Mouse (Mus musculus) liver, embryonic 11.5 days (tissue): ENCODE measurements around the gene Il17ra. TPM values are rescaled to one million over a fixed set of nuclear protein-coding genes. Genes with fewer than 3 reads are reported as not detected.

Source experiments
- ATAC-seq: fragments of 200-750 bp; cut with Nextera tagmentation; replicated peaks from 2 replicates; pipeline ENCODE4 v1.8.0; 2017; ENCODE audit warnings: moderate number of reproducible peaks, mild to moderate bottlenecking, moderate TSS enrichment, moderate library complexity; ENCODE audit not compliant: low FRiP score
- DNase-seq: peaks from one replicate; pipeline ENCODE4 v3.0.0-alpha.2; 2017; ENCODE audit warnings: low spot score
- H3K27ac ChIP-seq: fragments of 300-500 bp; sonication (generic); 2 replicates; pipeline ENCODE4 v1.5.1; 2014; ENCODE audit warnings: mild to moderate bottlenecking, low read depth, low read length, control low read depth
- H3K27me3 ChIP-seq: fragments of 300-500 bp; sonication (generic); replicated peaks from 2 replicates; pipeline ENCODE4 v1.6.1; 2014; ENCODE audit warnings: low read length, mixed read lengths; ENCODE audit not compliant: control insufficient read depth, insufficient read depth
- H3K36me3 ChIP-seq: fragments of 300-500 bp; sonication (generic); 2 replicates; pipeline ENCODE4 v1.6.1; 2014; ENCODE audit warnings: mild to moderate bottlenecking, low read length, moderate library complexity, mixed read lengths; ENCODE audit not compliant: control insufficient read depth, insufficient read depth
- H3K4me1 ChIP-seq: fragments of 300-500 bp; sonication (generic); replicated peaks from 2 replicates; pipeline ENCODE4 v1.6.1; 2014; ENCODE audit warnings: low read length, mixed read lengths; ENCODE audit not compliant: control insufficient read depth, insufficient read depth
- H3K4me2 ChIP-seq: fragments of 300-500 bp; sonication (generic); 2 replicates; pipeline ENCODE4 v1.6.1; 2014; ENCODE audit warnings: mild to moderate bottlenecking, control low read depth, moderate library complexity
- H3K4me3 ChIP-seq: fragments of 300-500 bp; sonication (generic); 2 replicates; pipeline ENCODE4 v1.5.1; 2014; ENCODE audit warnings: low read depth, low read length, control low read depth
- H3K9ac ChIP-seq: fragments of 300-500 bp; sonication (generic); 2 replicates; pipeline ENCODE4 v1.6.1; 2014; ENCODE audit warnings: low read depth, low read length, control low read depth
- H3K9me3 ChIP-seq: fragments of 300-500 bp; sonication (generic); 2 replicates; pipeline ENCODE4 v1.6.1; 2016; ENCODE audit warnings: low read length, inconsistent platforms, mixed read lengths; ENCODE audit not compliant: control insufficient read depth
- WGBS: fragments of 180-500 bp; shearing (Covaris S2); extraction: QIAGEN DNeasy Blood & Tissue Kit; methylation state at CpG from one replicate; pipeline ENCODE4 v1.1.7; 2014; 5-methylcytosine and 5-hydroxymethylcytosine counted together
- polyA plus RNA-seq: library from polyadenylated mRNA; unstranded; fragments of >200 nt; fragmentation: Nextera tagmentation; extraction: Ambion mirVana; gene quantifications from 2 replicates; pipeline ENCODE4 v1.2.1, GENCODE M21; 2014

Il17ra gene
- polyA plus RNA-seq, 1 experiment from 2014 or later: 6.8 TPM

GRCm38 (mm10) chr6:120466609-120467329 is 3.7 kb downstream of the Il17ra start:
- Histone ChIP-seq H3K9me3 (no peaks in the 10 kb centered on the region), H3K9ac (no peak overlapping the region)
- 38% methylated on average over 10 of the region's 10 CpGs for WGBS

GRCm38 (mm10) chr6:120468259-120468658 is 5.2 kb downstream of the Il17ra start:
- Histone ChIP-seq H3K9me3 (no peaks in the 10 kb centered on the region), H3K4me3 (no peak overlapping the region), H3K36me3 (no peaks in the 10 kb centered on the region), H3K4me1 (peaks cover 44% of the 10 kb centered on the region), H3K27me3 (0 out of 2 replicates have a peak, but pooled peaks cover 5% of the 10 kb centered on the region), H3K9ac (no peak overlapping the region), H3K4me2 (no peak overlapping the region), H3K27ac (no peak overlapping the region)
- ATAC-seq: no peak
- 82% methylated on average over 4 of the region's 4 CpGs for WGBS
- no peak for DNase-seq

More at GRCm38 (mm10) chr6:120466609-120467329, 3.7 kb downstream of the Il17ra start:
- ATAC-seq (no peak), DNase-seq (no peak)
- Histone ChIP-seq H3K27me3 (peaks cover 9% of the 10 kb centered on the region), H3K4me2 (peak overlapping the region; percentile 45), H3K36me3 (no peaks in the 10 kb centered on the region), H3K4me3 (no peak overlapping the region), H3K4me1 (peaks cover 37% of the 10 kb centered on the region), H3K27ac (peak overlapping the region; percentile 60; the same call in 1 of the 2 replicates)

DNA sequence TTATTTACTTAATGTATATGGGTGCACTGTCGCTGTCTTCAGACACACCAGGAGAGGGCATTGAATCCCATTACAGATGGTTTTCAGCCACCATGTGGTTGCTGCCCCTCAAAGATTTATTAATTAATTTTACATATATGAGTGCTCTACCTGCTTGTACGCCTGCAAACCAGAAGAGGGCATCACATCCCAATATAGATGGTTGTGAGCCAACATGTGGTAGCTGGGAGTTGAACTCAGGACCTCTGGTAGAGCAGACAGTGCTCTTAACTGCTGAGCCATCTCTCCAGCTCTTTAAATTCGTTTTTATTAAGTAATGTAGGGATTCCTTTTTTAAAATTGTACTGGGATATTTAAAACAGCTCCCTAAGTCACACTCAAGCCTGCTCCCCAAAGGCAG is 6.2 kb downstream of the Il17ra start:
- H3K27me3 ChIP-seq: no peaks in the 10 kb centered on the region
- ATAC-seq (no peak), DNase-seq (no peak)
- no peak overlapping the region; the same call in 1 of the 2 replicates for H3K4me2 ChIP-seq
- WGBS: 59% methylated on average over 3 of the region's 3 CpGs
- no peak overlapping the region for H3K9ac ChIP-seq
- H3K36me3 ChIP-seq: no peaks in the 10 kb centered on the region; the same call in 1 of the 2 replicates
- peaks cover 38% of the 10 kb centered on the region for H3K4me1 ChIP-seq
- no peak overlapping the region for H3K27ac ChIP-seq
- no peak overlapping the region for H3K4me3 ChIP-seq
- no peaks in the 10 kb centered on the region for H3K9me3 ChIP-seq

GRCm38 (mm10) chr6:120469770-120470169 is 6.7 kb downstream of the Il17ra start:
- Histone ChIP-seq H3K27ac (no peak overlapping the region), H3K4me1 (peaks cover 34% of the 10 kb centered on the region), H3K36me3 (no peaks in the 10 kb centered on the region; the same call in 1 of the 2 replicates), H3K4me2 (no peak overlapping the region), H3K9me3 (no peaks in the 10 kb centered on the region), H3K4me3 (no peak overlapping the region), H3K27me3 (no peaks in the 10 kb centered on the region), H3K9ac (no peak overlapping the region)
- DNase-seq (no peak), ATAC-seq (no peak)

- H3K4me2 ChIP-seq: no peak overlapping the region
- H3K36me3 ChIP-seq: no peaks in the 10 kb centered on the region; the same call in 1 of the 2 replicates
- H3K9ac ChIP-seq: no peak overlapping the region
- no peak for DNase-seq
- H3K27me3 ChIP-seq: no peaks in the 10 kb centered on the region
- no peaks in the 10 kb centered on the region for H3K9me3 ChIP-seq
- H3K4me3 ChIP-seq: no peak overlapping the region
- WGBS: 63% methylated on average over 1 of the region's 1 CpGs
- ATAC-seq: no peak
- peaks cover 29% of the 10 kb centered on the region for H3K4me1 ChIP-seq
- no peak overlapping the region for H3K27ac ChIP-seq
These were observed 7.6 kb downstream of the Il17ra start for GRCm38 (mm10) chr6:120470666-120471065.

DNA sequence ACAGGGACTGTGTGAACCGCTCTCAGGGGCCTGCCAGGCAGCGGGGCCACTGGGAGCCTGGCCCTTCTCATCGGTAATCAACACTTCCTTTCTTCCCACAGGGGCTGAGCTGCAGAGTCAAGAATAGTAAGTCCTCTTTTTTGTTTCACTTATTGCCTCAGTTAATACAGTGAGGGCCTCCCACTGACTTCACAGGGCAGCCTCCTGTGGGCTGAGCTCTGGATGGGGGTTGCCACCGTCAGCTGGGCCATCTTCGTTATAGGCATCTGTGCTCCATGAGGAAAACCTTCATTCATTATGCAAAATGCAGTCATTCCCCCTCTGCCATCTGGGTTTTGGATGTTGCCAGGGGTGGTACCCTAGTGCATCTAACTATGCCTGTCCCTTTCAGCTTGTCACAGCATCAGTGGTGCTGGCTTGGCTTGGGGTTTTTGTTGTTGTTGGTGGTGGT is 9.0 kb downstream of the Il17ra start:
- Histone ChIP-seq H3K9ac (no peak overlapping the region), H3K4me1 (peaks cover 19% of the 10 kb centered on the region), H3K4me3 (no peak overlapping the region), H3K27ac (no peak overlapping the region), H3K27me3 (no peaks in the 10 kb centered on the region), H3K36me3 (no peaks in the 10 kb centered on the region; the same call in 1 of the 2 replicates), H3K4me2 (no peak overlapping the region; the same call in 1 of the 2 replicates), H3K9me3 (no peaks in the 10 kb centered on the region)
- 25% methylated on average over 5 of the region's 5 CpGs for WGBS
- ATAC-seq: no peak
- no peak for DNase-seq

DNA sequence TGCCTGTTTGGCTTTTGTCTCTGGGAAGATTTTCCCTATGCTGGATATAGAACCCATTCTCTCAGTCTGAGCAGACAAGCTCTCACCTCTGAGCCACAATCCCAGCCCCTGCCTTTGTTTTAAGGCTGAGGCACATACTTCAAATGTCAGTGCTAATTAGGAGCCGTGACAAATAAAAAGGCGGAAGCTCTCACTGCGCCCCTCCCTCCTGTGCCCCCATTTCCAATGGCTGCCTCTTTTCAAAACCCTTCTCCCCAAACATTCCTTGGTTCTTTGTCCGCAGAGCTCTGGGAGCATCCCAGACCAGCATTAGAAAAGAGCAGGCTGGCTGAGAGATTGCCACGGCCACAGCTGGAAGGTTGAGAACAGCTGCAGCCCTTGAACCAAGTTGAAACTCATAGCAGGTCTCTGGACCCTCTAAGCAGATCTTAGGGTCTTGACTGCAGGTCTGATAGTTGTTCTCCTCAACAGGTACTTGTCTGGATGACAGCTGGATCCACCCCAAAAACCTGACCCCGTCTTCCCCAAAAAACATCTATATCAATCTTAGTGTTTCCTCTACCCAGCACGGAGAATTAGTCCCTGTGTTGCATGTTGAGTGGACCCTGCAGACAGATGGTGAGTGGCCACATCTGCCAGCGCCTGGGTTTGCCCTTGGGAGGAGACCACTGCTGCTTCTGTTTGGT is 9.6 kb downstream of the Il17ra start:
- H3K4me3 ChIP-seq: no peak overlapping the region
- H3K27me3 ChIP-seq: no peaks in the 10 kb centered on the region
- ATAC-seq (no peak), DNase-seq (no peak)
- peaks cover 19% of the 10 kb centered on the region for H3K4me1 ChIP-seq
- no peak overlapping the region for H3K27ac ChIP-seq
- no peak overlapping the region for H3K9ac ChIP-seq
- H3K9me3 ChIP-seq: no peaks in the 10 kb centered on the region
- H3K36me3 ChIP-seq: no peaks in the 10 kb centered on the region; the same call in 1 of the 2 replicates
- WGBS: 54% methylated on average over 8 of the region's 8 CpGs
- H3K4me2 ChIP-seq: no peak overlapping the region

DNA sequence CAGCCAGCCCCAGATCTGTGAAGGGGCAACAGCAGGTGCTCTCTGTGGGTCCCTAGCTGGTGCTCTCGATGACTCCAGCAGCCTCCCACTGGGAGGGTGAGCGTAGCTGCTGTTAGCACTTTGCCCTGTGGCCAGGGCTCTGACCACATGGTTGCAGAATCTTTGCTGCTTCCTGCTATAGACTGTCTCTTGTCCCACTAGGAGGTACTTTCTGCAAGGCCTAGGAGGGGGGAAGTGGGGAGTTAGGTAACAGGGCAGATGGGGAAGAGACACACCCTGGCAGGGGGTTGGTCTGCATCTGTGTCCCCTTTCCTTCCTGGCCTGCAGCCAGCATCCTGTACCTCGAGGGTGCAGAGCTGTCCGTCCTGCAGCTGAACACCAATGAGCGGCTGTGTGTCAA is 10.4 kb downstream of the Il17ra start:
- WGBS: 49% methylated on average over 5 of the region's 5 CpGs
- H3K36me3 ChIP-seq: peaks cover 4% of the 10 kb centered on the region; the same call in 1 of the 2 replicates
- peaks cover 19% of the 10 kb centered on the region for H3K4me1 ChIP-seq
- H3K4me3 ChIP-seq: no peak overlapping the region
- no peak overlapping the region for H3K9ac ChIP-seq
- H3K9me3 ChIP-seq: no peaks in the 10 kb centered on the region
- DNase-seq: no peak
- H3K4me2 ChIP-seq: no peak overlapping the region
- no peaks in the 10 kb centered on the region for H3K27me3 ChIP-seq
- no peak overlapping the region for H3K27ac ChIP-seq
- ATAC-seq: peak; percentile 35; the same call in 1 of the 2 replicates
